Mouse (Mus musculus): ENCODE measurements around the gene Pxk. TPM values are rescaled to one million over a fixed set of nuclear protein-coding genes. Genes with fewer than 3 reads are reported as not detected.

The Pxk gene
- total and polyA plus RNA-seq, 2 experiments from 2014 or later: 36.0 to 45.1 TPM

- 95% methylated on average over 2 of the region's 2 CpGs for WGBS
- no peak for TF ChIP-seq CTCF (IDR thresholded peaks at IDR 0.05; ENCODE audit: low read depth)
- H3K36me3 ChIP-seq (ENCODE audit: insufficient read depth): peaks cover 50% of the 10 kb centered on the region
Observed at GRCm38 (mm10) chr14:8089016-8089415, 9.0 kb upstream of the Pxk start.

GRCm38 (mm10) chr14:8092573-8092972 lies 5.4 kb upstream of the Pxk start:
- no peak overlapping the region for H3K4me3 ChIP-seq (ENCODE audit: low read depth, low read length)
- no peak overlapping the region for H3K9ac ChIP-seq
- 97% methylated on average over 2 of the region's 2 CpGs for WGBS
- H3K36me3 ChIP-seq (ENCODE audit: insufficient read depth): peaks cover 30% of the 10 kb centered on the region
- H3K4me1 ChIP-seq (ENCODE audit: insufficient read depth): no peaks in the 10 kb centered on the region
- no peak overlapping the region for H3K27ac ChIP-seq (ENCODE audit: low read depth, low read length)
- H3K9me3 ChIP-seq (ENCODE audit: low read length): no peaks in the 10 kb centered on the region
- peak; percentile 57 for DNase-seq
- no peaks in the 10 kb centered on the region for H3K27me3 ChIP-seq (ENCODE audit: insufficient read depth, low read length)
- ATAC-seq: peak; percentile 60
- no peak overlapping the region for H3K4me2 ChIP-seq (ENCODE audit: low read depth)
- peak; percentile 60 for TF ChIP-seq CTCF (IDR thresholded peaks at IDR 0.05; ENCODE audit: low read depth)

More at GRCm38 (mm10) chr14:8089016-8089415, 9.0 kb upstream of the Pxk start:
- H3K4me3 ChIP-seq (ENCODE audit: low read depth, low read length): no peak overlapping the region
- no peak overlapping the region for H3K27ac ChIP-seq (ENCODE audit: low read depth, low read length)
- no peak overlapping the region for H3K9ac ChIP-seq
- no peaks in the 10 kb centered on the region for H3K4me1 ChIP-seq (ENCODE audit: insufficient read depth)
- H3K9me3 ChIP-seq (ENCODE audit: low read length): no peaks in the 10 kb centered on the region
- DNase-seq (no peak), ATAC-seq (no peak)
- no peak overlapping the region for H3K4me2 ChIP-seq (ENCODE audit: low read depth)
- no peaks in the 10 kb centered on the region for H3K27me3 ChIP-seq (ENCODE audit: insufficient read depth, low read length)

- H3K27me3 ChIP-seq (ENCODE audit: insufficient read depth, low read length): no peaks in the 10 kb centered on the region
- WGBS: 36% methylated on average over 5 of the region's 5 CpGs
- H3K4me1 ChIP-seq (ENCODE audit: insufficient read depth): no peaks in the 10 kb centered on the region
- H3K9ac ChIP-seq: no peak overlapping the region
- H3K4me2 ChIP-seq (ENCODE audit: low read depth): no peak overlapping the region
- DNase-seq: no peak
- no peak overlapping the region for H3K27ac ChIP-seq (ENCODE audit: low read depth, low read length)
- no peaks in the 10 kb centered on the region for H3K9me3 ChIP-seq (ENCODE audit: low read length)
- peaks cover 26% of the 10 kb centered on the region for H3K36me3 ChIP-seq (ENCODE audit: insufficient read depth)
- H3K4me3 ChIP-seq (ENCODE audit: low read depth, low read length): no peak overlapping the region
- no peak for TF ChIP-seq CTCF (IDR thresholded peaks at IDR 0.05; ENCODE audit: low read depth)
- ATAC-seq: no peak
Observed at GRCm38 (mm10) chr14:8093427-8093826, 4.6 kb upstream of the Pxk start.

- 42% methylated on average over 3 of the region's 3 CpGs for WGBS
- Histone ChIP-seq H3K27me3 (ENCODE audit: insufficient read depth, low read length) (no peaks in the 10 kb centered on the region), H3K4me1 (ENCODE audit: insufficient read depth) (peaks cover 9% of the 10 kb centered on the region; the same call in 1 of the 2 replicates), H3K4me3 (ENCODE audit: low read depth, low read length) (no peak overlapping the region), H3K27ac (ENCODE audit: low read depth, low read length) (no peak overlapping the region), H3K9me3 (ENCODE audit: low read length) (no peaks in the 10 kb centered on the region), H3K9ac (no peak overlapping the region), H3K36me3 (ENCODE audit: insufficient read depth) (peaks cover 11% of the 10 kb centered on the region), H3K4me2 (ENCODE audit: low read depth) (no peak overlapping the region)
- ATAC-seq (no peak), DNase-seq (peak; percentile 39)
- no peak for TF ChIP-seq CTCF (IDR thresholded peaks at IDR 0.05; ENCODE audit: low read depth)
Observed at GRCm38 (mm10) chr14:8094931-8095561, 3.0 kb upstream of the Pxk start.

- Histone ChIP-seq H3K9ac (no peak overlapping the region), H3K9me3 (ENCODE audit: low read length) (no peaks in the 10 kb centered on the region), H3K4me3 (ENCODE audit: low read depth, low read length) (no peak overlapping the region), H3K4me1 (ENCODE audit: insufficient read depth) (peaks cover 9% of the 10 kb centered on the region; the same call in 1 of the 2 replicates), H3K36me3 (ENCODE audit: insufficient read depth) (peaks cover 6% of the 10 kb centered on the region; the same call in 1 of the 2 replicates), H3K27ac (ENCODE audit: low read depth, low read length) (no peak overlapping the region), H3K4me2 (ENCODE audit: low read depth) (no peak overlapping the region), H3K27me3 (ENCODE audit: insufficient read depth, low read length) (no peaks in the 10 kb centered on the region)
- WGBS: 75% methylated on average over 7 of the region's 7 CpGs
- TF ChIP-seq CTCF (IDR thresholded peaks at IDR 0.05; ENCODE audit: low read depth): no peak
- no peak for DNase-seq
- no peak for ATAC-seq
Observed at GRCm38 (mm10) chr14:8095562-8095950, 2.5 kb upstream of the Pxk start.

- 2% methylated on average over 5 of the region's 5 CpGs for WGBS
- H3K36me3 ChIP-seq (ENCODE audit: insufficient read depth): no peaks in the 10 kb centered on the region
- ATAC-seq: peak; percentile 28
- H3K4me1 ChIP-seq (ENCODE audit: insufficient read depth): peaks cover 9% of the 10 kb centered on the region; the same call in 1 of the 2 replicates
- H3K27ac ChIP-seq (ENCODE audit: low read depth, low read length): peak overlapping the region; percentile 84
- peak overlapping the region; percentile 86 for H3K4me3 ChIP-seq (ENCODE audit: low read depth, low read length)
- H3K9me3 ChIP-seq (ENCODE audit: low read length): no peaks in the 10 kb centered on the region
- H3K27me3 ChIP-seq (ENCODE audit: insufficient read depth, low read length): no peaks in the 10 kb centered on the region
- no peak for DNase-seq
- peak overlapping the region; percentile 75 for H3K9ac ChIP-seq
- TF ChIP-seq CTCF (IDR thresholded peaks at IDR 0.05; ENCODE audit: low read depth): no peak
- H3K4me2 ChIP-seq (ENCODE audit: low read depth): peak overlapping the region; percentile 64
Observed at GRCm38 (mm10) chr14:8098687-8098995, 630 bp downstream of the Pxk start.

- no peak for ATAC-seq
- Histone ChIP-seq H3K4me3 (ENCODE audit: low read depth, low read length) (peak overlapping the region; percentile 86), H3K27ac (ENCODE audit: low read depth, low read length) (no peak overlapping the region), H3K36me3 (ENCODE audit: insufficient read depth) (no peaks in the 10 kb centered on the region), H3K9ac (0 out of 2 replicates have a peak overlapping the region, but pooled peaks have one; percentile 75), H3K9me3 (ENCODE audit: low read length) (no peaks in the 10 kb centered on the region), H3K4me1 (ENCODE audit: insufficient read depth) (peaks cover 9% of the 10 kb centered on the region; the same call in 1 of the 2 replicates), H3K27me3 (ENCODE audit: insufficient read depth, low read length) (no peaks in the 10 kb centered on the region), H3K4me2 (ENCODE audit: low read depth) (peak overlapping the region; percentile 64)
- TF ChIP-seq CTCF (IDR thresholded peaks at IDR 0.05; ENCODE audit: low read depth): no peak
- DNase-seq: no peak
- 63% methylated on average over 10 of the region's 10 CpGs for WGBS
Observed at GRCm38 (mm10) chr14:8099561-8100021, 1.6 kb downstream of the Pxk start.

Data from forebrain, postnatal 0 days (tissue).